Mouse (Mus musculus) brain, embryonic 14.5 days (tissue): Measurements from ENCODE around the gene Gm49321.

Experiments used
- CTCF ChIP-seq: fragments of 200-500 bp; IDR thresholded peaks from 2 replicates; pipeline ENCODE4 v1.5.1; 2012; ENCODE audit warnings: inconsistent platforms, mild to moderate bottlenecking, moderate library complexity, borderline replicate concordance; ENCODE audit not compliant: insufficient read depth, insufficient read length; ENCODE audit errors: extremely low read depth
- POLR2A ChIP-seq: fragments of 200-500 bp; IDR thresholded peaks from 2 replicates; pipeline ENCODE4 v1.6.1; 2012; ENCODE audit warnings: mild to moderate bottlenecking, inconsistent platforms, borderline replicate concordance; ENCODE audit not compliant: poor library complexity, insufficient read depth, insufficient read length, severe bottlenecking; ENCODE audit errors: extremely low read depth

DNA sequence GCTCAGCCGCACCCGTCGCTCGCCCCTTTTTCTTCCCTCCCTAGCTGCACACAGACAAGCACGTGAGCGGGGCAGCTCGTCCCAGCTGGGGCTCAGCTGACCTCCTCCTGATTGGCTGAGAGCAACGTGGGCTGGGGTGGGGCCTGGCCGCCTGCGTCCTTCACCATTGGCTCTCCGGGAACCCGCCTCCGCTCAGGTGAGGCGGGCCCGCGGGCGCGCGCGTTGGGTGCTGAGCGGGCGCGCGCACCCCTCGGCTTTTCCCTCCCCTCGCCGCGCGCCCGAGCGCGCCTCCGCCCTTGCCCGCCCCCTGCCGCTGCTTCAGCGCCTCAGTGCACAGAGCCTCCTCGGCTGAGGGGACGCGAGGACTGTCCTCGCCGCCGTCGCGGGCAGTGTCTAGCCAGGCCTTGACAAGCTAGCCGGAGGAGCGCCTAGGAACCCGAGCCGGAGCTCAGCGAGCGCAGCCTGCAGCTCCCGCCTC lies 29.7 kb upstream of the Gm49321 start:
- TF ChIP-seq POLR2A (peak; percentile 99), CTCF (peak; percentile 36; the same call in 1 of the 2 replicates)
